Comparison of ENCODE assay signal across 17 mouse cellular contexts in the genomic region with DNA sequence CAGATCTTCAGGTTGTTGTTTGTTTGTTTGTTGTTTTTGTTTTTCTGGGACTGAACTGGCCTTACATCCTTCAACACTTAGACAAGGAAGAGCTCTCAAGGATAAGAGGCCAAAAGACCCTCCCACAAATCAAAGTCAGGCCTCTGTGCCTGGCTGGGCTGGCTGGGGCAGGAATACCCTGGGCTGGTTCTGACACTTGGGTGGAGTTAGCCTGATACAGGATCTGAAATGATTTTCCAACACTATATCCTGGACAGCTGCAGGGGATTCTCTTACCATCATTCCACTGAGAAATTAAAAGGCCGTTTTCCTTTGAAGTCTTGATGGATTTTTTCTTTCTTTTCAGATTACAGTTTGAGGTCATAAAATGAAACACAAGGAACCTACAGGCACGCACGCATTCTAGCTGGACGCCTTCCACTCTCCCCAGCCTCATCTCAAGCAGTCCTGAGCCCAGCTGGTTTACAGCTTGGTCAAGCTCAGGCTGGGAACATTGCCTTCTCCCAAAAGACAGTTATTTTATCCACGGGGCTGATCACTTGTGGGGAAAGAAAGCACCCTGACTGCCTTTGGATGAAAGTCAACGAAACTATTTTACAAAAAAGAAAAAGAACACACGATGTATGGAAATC.
A peak's percentile ranks its signal among the peaks of the same experiment; 100 is the strongest.
DNase-seq lines count a peak whose midpoint lies in the region; ATAC-seq and TF ChIP-seq lines count a peak whose summit lies in the region.
"Had no signal": no experiment of that assay in that cellular context is flagged by ENCODE, and none has a peak within 500 bp of the region (broad histone marks: within the 10 kb centered on the region; RNA-seq: fewer than 3 reads in every experiment).

No protein-coding gene starts in this region.

- H3K4me2 ChIP-seq in heart, embryonic 11.5 days = no peak overlapping the region
- no peak overlapping the region for H3K4me2 ChIP-seq in limb, embryonic 14.5 days (replicated peaks; ENCODE audit: low read depth, low read length, severe bottlenecking)
- no peak overlapping the region for H3K4me2 ChIP-seq in stomach, embryonic 16.5 days (ENCODE audit: low read depth, low read length)
- H3K4me2 ChIP-seq: hindbrain, embryonic 14.5 days; liver, embryonic 13.5 days had no signal

- DNase-seq in heart, adult 8-10 months (ENCODE audit: low spot score) = peak; percentile 42
- peak; percentile 33 to 57 for DNase-seq in kidney, postnatal 4 days
- DNase-seq in kidney, adult 8-10 months = no peak
- no peak for DNase-seq in limb, embryonic 14.5 days (ENCODE audit: low spot score)
- DNase-seq in cerebellum, postnatal 25 days = no peak
- DNase-seq in urinary bladder, postnatal 36 days (ENCODE audit: low spot score in 2 of 2) = no peak
- DNase-seq: adrenal gland, adult 2 months; cerebellum, adult 2 months; kidney, adult 2 months; liver, embryonic 13.5 days; thymus, adult 2 months had no signal

- no peaks in the 10 kb centered on the region for H3K36me3 ChIP-seq in heart, embryonic 11.5 days (ENCODE audit: control insufficient read depth, insufficient read depth, low read length)
- no peaks in the 10 kb centered on the region for H3K36me3 ChIP-seq in limb, embryonic 14.5 days (ENCODE audit: control insufficient read depth, insufficient read depth, low read length)
- H3K36me3 ChIP-seq in stomach, embryonic 16.5 days (ENCODE audit: control insufficient read depth, insufficient read depth, low read length) = no peaks in the 10 kb centered on the region
- H3K36me3 ChIP-seq: liver, embryonic 13.5 days had no signal

- H3K27ac ChIP-seq in heart, embryonic 11.5 days (ENCODE audit: low read depth, low read length) = no peak overlapping the region
- no peak overlapping the region for H3K27ac ChIP-seq in limb, embryonic 14.5 days (replicated peaks; ENCODE audit: low read depth, low read length)
- H3K27ac ChIP-seq in stomach, embryonic 16.5 days (ENCODE audit: low read length) = peak overlapping the region; percentile 88
- H3K27ac ChIP-seq: hindbrain, embryonic 14.5 days; liver, embryonic 13.5 days had no signal

- ATAC-seq in heart, embryonic 11.5 days (replicated peaks; ENCODE audit: insufficient number of reproducible peaks, low FRiP score, low TSS enrichment) = no peak
- ATAC-seq in limb, embryonic 14.5 days (ENCODE audit: low FRiP score, low read depth) = peak; percentile 47; the same call in 1 of the 2 replicates
- ATAC-seq in stomach, embryonic 16.5 days (ENCODE audit: insufficient read depth, low FRiP score) = peak; percentile 71; the same call in 1 of the 2 replicates
- ATAC-seq: forebrain, embryonic 14.5 days; midbrain, embryonic 16.5 days had no signal

- H3K4me3 ChIP-seq in heart, embryonic 11.5 days (ENCODE audit: low read depth, low read length) = no peak overlapping the region
- H3K4me3 ChIP-seq in limb, embryonic 14.5 days (replicated peaks; ENCODE audit: low read length) = no peak overlapping the region
- no peak overlapping the region for H3K4me3 ChIP-seq in stomach, embryonic 16.5 days (replicated peaks; ENCODE audit: low read length)
- H3K4me3 ChIP-seq: liver, embryonic 13.5 days; megakaryocyte, embryonic 14.5 days had no signal

- H3K4me1 ChIP-seq in heart, embryonic 11.5 days (ENCODE audit: control insufficient read depth, insufficient read depth, low read length) = no peaks in the 10 kb centered on the region; the same call in 1 of the 2 replicates
- H3K4me1 ChIP-seq in limb, embryonic 14.5 days (ENCODE audit: control insufficient read depth, insufficient read depth, low read length) = 0 out of 2 replicates have a peak, but pooled peaks cover 11% of the 10 kb centered on the region
- peaks cover 21% of the 10 kb centered on the region for H3K4me1 ChIP-seq in stomach, embryonic 16.5 days (ENCODE audit: control insufficient read depth, insufficient read depth, low read length)
- H3K4me1 ChIP-seq: liver, embryonic 13.5 days; megakaryocyte, embryonic 14.5 days had no signal

- H3K9me3 ChIP-seq in heart, embryonic 11.5 days (replicated peaks; ENCODE audit: control insufficient read depth, low read length) = no peaks in the 10 kb centered on the region
- no peaks in the 10 kb centered on the region for H3K9me3 ChIP-seq in limb, embryonic 14.5 days (ENCODE audit: control insufficient read depth, low read length)
- no peaks in the 10 kb centered on the region for H3K9me3 ChIP-seq in stomach, embryonic 16.5 days (replicated peaks; ENCODE audit: control insufficient read depth, low read length)
- H3K9me3 ChIP-seq: liver, embryonic 13.5 days; megakaryocyte, embryonic 14.5 days had no signal

- H3K27me3 ChIP-seq in heart, embryonic 11.5 days (ENCODE audit: control insufficient read depth, insufficient read depth, low read length) = no peaks in the 10 kb centered on the region
- no peaks in the 10 kb centered on the region for H3K27me3 ChIP-seq in limb, embryonic 14.5 days (ENCODE audit: control insufficient read depth, insufficient read depth, low read length)
- no peaks in the 10 kb centered on the region for H3K27me3 ChIP-seq in stomach, embryonic 16.5 days (ENCODE audit: control insufficient read depth, insufficient read depth, low read length)
- H3K27me3 ChIP-seq: liver, embryonic 13.5 days had no signal

- no peak overlapping the region for H3K9ac ChIP-seq in heart, embryonic 11.5 days (ENCODE audit: low read depth, low read length)
- no peak overlapping the region for H3K9ac ChIP-seq in limb, embryonic 14.5 days (ENCODE audit: low read depth, low read length, severe bottlenecking)
- H3K9ac ChIP-seq in stomach, embryonic 16.5 days (ENCODE audit: low read length) = no peak overlapping the region
- H3K9ac ChIP-seq: hindbrain, embryonic 14.5 days; liver, embryonic 13.5 days had no signal

- TF ChIP-seq POLR2A in limb, embryonic 14.5 days (IDR thresholded peaks at IDR 0.05; ENCODE audit: borderline replicate concordance, extremely low read depth, insufficient read depth, insufficient read length) = no peak

- WGBS in heart, embryonic 11.5 days (ENCODE audit: insufficient replicate concordance) = 66% methylated on average over 7 of the region's 7 CpGs
- WGBS in limb, embryonic 14.5 days = 36% methylated on average over 7 of the region's 7 CpGs
- 32% methylated on average over 7 of the region's 7 CpGs for WGBS in stomach, embryonic 16.5 days

Comparison
In these comparisons a context has a peak if more than half of its experiments do, and no peak if none do; other contexts are left out.
1. DNase-seq: peak in heart, adult 8-10 months (single experiment) and kidney, postnatal 4 days (2 of 2); none in kidney, adult 8-10 months (0 of 2), limb, embryonic 14.5 days (single experiment), cerebellum, postnatal 25 days (0 of 2) and urinary bladder, postnatal 36 days (0 of 2).